Mouse (Mus musculus) retina, postnatal 1 day (tissue): ENCODE measurements at regions not wholly inside any gene's neighbourhood (a gene's known extent, or its start where the extent isn't known, plus 50 kb on each side); places are given as distances from the start of the nearest gene placed in this dataset.

Experiments
- DNase-seq: peaks from one replicate; pipeline ENCODE4 v3.0.0-alpha.2; 2012

GRCm38 (mm10) chr9:79455226-79455625, 263.4 kb downstream of the Col12a1 start:
- no peak for DNase-seq

DNA sequence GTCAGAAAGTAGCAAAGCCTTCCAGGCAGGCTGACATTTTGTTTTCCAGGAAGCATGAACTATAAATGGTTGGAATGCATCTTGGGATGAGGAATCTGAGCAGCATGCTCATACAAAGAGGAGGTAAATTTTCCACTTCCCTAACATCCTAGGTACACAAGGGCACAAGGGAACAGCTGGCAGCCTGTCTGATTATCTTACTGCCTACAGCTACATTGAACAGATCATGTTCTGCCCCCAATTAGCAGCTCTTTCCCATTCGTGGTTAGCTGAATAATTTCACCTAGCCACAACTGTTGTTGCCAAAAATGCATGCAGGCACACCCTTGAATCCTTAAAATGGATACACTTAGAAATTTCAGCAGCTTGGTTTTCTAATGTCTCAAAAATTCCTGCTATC, 239.5 kb downstream of the Col12a1 start:
- no peak for DNase-seq

DNA sequence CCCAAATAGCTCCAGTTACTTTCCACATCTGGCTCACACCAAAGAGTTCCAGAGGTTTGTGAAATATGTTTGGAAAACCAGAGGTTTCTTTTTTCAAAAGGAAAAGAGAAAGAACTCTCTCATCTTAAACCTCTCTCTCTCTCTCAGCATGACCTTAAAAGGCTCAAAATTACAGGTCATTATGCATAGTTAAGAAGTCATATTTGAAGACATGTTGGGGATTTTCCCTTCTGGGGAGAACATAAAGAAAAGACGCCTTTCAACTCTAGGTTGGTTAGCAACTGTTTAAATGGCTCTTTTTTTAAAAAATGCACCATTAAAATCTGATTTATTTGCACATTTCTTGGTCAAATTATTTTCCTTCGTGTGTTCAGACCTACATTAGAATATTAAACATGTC, 218.4 kb downstream of the Col12a1 start:
- no peak for DNase-seq

- no peak for DNase-seq
Observed at GRCm38 (mm10) chr9:79502034-79502433, 216.6 kb downstream of the Col12a1 start.

GRCm38 (mm10) chr9:79516384-79516783, 202.2 kb downstream of the Col12a1 start:
- no peak for DNase-seq

DNA sequence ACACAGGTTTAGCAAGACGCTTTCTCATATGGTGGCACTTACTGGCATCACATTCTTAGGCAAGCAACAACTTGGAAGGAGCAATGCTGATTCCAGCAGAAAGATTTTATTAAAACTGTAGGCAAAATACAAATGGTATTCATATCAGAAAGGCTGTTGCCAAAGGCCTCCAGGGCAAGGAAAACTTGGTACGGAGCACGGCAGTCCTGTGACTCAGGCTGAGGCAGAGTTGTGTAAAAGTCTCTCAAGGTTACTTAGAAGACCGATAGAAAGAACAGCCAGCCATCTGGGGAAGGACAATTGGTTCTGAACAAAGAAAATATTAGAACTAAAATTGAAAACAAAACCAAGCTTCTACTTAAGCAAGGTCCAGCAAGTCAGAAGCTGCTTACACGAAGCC, 201.2 kb downstream of the Col12a1 start:
- no peak for DNase-seq

- no peak for DNase-seq
Observed at GRCm38 (mm10) chr9:79518640-79519039, 200.0 kb downstream of the Col12a1 start.

GRCm38 (mm10) chr9:79520498-79520897, 198.1 kb downstream of the Col12a1 start:
- no peak for DNase-seq

- DNase-seq: no peak
Observed at GRCm38 (mm10) chr9:79523054-79523453, 195.6 kb downstream of the Col12a1 start.

DNA sequence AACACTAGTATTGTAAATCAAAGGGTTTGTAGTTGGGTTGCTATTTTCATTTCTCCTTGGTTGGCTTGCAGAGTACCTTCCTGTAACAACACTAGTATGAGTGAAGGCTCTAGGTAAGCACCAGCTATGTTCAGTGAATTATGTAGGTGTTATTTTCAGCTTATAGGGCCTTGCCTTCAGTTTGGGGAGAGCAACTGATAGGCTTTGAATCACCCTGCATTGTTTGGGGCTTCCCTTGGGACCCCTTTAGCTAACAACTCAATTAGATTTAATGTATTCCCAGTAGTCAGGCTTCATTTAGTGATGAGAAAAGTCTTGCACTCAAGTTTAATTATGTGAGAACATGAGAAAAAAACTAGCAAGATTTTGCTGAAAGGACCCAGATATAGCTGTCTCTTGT, 193.6 kb downstream of the Col12a1 start:
- no peak for DNase-seq

GRCm38 (mm10) chr9:79526390-79526789, 192.2 kb downstream of the Col12a1 start:
- no peak for DNase-seq

- DNase-seq: no peak
Observed at GRCm38 (mm10) chr9:79527331-79527730, 191.3 kb downstream of the Col12a1 start.
